Mouse (Mus musculus): Measurements from ENCODE around the gene Camkmt. TPM values are rescaled to one million over a fixed set of nuclear protein-coding genes. Genes with fewer than 3 reads are reported as not detected.

The Camkmt gene
- polyA plus RNA-seq, 1 experiment from 2014 or later: 11.4 TPM

DNA sequence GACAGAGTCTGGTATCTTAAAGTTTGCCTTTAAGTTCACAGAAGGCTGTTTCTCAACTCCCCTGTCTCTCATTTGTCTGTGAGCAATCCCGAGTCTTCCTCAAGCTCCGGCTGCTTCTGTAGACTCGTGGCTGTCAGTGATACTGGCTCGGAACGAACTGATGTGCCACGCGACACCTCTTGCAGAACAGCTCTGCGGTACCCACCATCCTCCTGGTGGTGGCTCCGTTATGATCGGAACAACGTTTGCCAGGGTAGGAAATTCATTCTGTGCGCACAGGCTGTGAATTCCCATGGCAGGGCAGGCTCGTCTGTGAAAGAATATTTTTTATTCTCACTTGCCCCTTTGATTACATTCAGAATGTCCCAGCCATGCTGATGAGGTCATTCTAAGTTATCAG, 221.0 kb downstream of the Camkmt start:
- Histone ChIP-seq H3K4me1 (no peaks in the 10 kb centered on the region), H3K9me3 (no peaks in the 10 kb centered on the region), H3K9ac (no peak overlapping the region), H3K4me3 (no peak overlapping the region), H3K4me2 (no peak overlapping the region), H3K27ac (no peak overlapping the region), H3K27me3 (no peaks in the 10 kb centered on the region), H3K36me3 (no peaks in the 10 kb centered on the region)
- ATAC-seq (ENCODE audit: borderline replicate concordance, extremely low read depth, low FRiP score, low TSS enrichment): no peak
- WGBS: 72% methylated on average over 13 of the region's 13 CpGs

DNA sequence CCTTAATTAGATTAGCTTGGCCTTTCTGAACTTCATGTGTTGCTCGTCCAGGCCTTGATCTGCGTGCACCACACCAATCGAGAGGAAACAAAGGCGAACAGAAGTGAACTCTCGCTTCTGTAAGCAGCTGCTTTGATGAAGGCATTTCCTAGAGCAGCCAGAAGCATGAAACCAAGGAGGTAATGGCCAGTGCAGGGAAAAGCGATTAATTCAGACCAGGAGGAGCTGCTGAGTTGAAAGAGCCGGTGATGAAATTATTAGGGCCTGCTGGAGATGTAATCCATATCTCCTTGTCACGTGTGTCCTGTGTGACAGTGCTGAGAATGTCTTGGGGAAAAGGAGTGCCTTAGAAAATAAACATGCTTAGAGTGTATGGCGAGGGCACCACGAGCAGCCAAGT, 228.0 kb downstream of the Camkmt start:
- WGBS: 55% methylated on average over 10 of the region's 10 CpGs
- Histone ChIP-seq H3K27me3 (no peaks in the 10 kb centered on the region), H3K4me2 (no peak overlapping the region)

DNA sequence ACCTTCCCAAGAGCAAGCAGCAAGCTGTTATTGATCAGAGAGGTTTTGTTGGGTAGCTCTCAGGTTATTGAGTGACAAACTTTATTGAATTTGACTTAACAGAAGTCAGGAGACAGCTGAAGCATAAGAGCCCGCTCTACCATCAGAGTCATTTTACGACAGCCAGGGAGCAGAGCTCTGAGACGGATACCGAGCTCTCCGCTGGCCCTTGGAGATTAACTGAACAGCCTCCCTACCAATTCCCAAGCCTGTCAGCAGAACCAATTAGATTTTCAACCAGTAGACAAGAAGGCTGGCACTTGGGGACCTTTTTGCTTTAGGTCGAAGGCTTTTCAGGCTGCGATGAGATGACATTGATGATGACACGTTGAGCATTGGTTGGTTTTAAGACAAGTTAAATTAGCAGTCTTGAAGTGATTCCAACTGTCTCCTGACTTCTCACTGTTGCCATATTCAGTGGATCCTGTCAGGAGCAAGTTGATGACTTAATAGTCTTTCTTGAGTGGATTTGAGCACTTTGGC, 229.5 kb downstream of the Camkmt start:
- 66% methylated on average over 8 of the region's 8 CpGs for WGBS
- no peak overlapping the region for H3K9ac ChIP-seq
- H3K27me3 ChIP-seq: no peaks in the 10 kb centered on the region
- H3K4me3 ChIP-seq: no peak overlapping the region
- H3K36me3 ChIP-seq: no peaks in the 10 kb centered on the region
- no peak for ATAC-seq (ENCODE audit: borderline replicate concordance, extremely low read depth, low FRiP score, low TSS enrichment)
- no peaks in the 10 kb centered on the region for H3K9me3 ChIP-seq
- H3K27ac ChIP-seq: no peak overlapping the region
- no peak overlapping the region for H3K4me2 ChIP-seq
- H3K4me1 ChIP-seq: no peaks in the 10 kb centered on the region

More for the DNA sequence above, 228.0 kb downstream of the Camkmt start:
- ATAC-seq (ENCODE audit: borderline replicate concordance, extremely low read depth, low FRiP score, low TSS enrichment): no peak
- Histone ChIP-seq H3K4me3 (no peak overlapping the region), H3K4me1 (no peaks in the 10 kb centered on the region), H3K27ac (no peak overlapping the region), H3K9me3 (no peaks in the 10 kb centered on the region), H3K36me3 (no peaks in the 10 kb centered on the region), H3K9ac (no peak overlapping the region)

DNA sequence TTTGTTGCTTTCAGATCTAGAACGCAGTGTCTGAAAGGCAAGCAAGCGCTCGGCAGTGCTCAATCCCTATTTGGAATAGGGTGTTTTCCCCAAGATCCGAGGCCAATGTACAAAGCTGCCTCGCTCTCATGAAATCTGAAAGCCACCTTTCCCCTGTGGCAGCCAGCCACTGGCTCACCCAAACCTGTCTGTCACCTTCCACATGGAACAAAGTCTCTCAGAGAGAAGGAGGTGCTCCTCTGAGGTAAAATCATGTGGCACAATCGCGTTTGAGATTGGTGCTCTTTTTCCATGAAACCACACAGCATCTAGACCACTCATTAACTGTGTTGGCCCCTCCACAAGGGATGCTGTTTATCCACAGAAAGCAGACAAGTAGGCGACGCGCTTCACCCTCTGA, 238.5 kb downstream of the Camkmt start:
- Histone ChIP-seq H3K36me3 (no peaks in the 10 kb centered on the region), H3K27me3 (no peaks in the 10 kb centered on the region), H3K9ac (no peak overlapping the region), H3K4me1 (no peaks in the 10 kb centered on the region), H3K27ac (no peak overlapping the region), H3K9me3 (no peaks in the 10 kb centered on the region), H3K4me2 (no peak overlapping the region), H3K4me3 (no peak overlapping the region)
- ATAC-seq (ENCODE audit: borderline replicate concordance, extremely low read depth, low FRiP score, low TSS enrichment): no peak
- 80% methylated on average over 10 of the region's 10 CpGs for WGBS

DNA sequence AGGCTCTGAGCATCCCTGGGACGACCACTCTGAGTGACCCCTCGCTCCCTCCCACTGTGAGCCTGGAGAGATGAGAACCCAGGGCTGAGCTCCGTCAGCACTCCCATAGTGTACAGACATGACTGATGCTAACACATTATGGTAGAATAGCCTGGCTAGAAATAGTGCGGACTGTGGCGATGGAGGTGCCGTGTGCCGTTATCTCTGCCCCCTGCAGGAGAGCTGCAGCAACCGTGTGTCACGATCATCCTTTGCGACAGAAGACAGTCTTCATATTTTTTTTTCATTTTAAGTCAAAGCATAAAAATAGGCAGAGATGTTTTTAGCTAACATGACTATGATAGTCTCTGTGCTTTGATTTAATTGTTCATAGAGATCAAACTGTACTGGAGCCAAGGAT, 245.1 kb downstream of the Camkmt start:
- Histone ChIP-seq H3K9me3 (no peaks in the 10 kb centered on the region), H3K4me3 (no peak overlapping the region), H3K36me3 (no peaks in the 10 kb centered on the region), H3K4me2 (no peak overlapping the region), H3K9ac (no peak overlapping the region), H3K27ac (no peak overlapping the region), H3K27me3 (no peaks in the 10 kb centered on the region), H3K4me1 (no peaks in the 10 kb centered on the region)
- no peak for ATAC-seq (ENCODE audit: borderline replicate concordance, extremely low read depth, low FRiP score, low TSS enrichment)
- WGBS: 71% methylated on average over 10 of the region's 10 CpGs

DNA sequence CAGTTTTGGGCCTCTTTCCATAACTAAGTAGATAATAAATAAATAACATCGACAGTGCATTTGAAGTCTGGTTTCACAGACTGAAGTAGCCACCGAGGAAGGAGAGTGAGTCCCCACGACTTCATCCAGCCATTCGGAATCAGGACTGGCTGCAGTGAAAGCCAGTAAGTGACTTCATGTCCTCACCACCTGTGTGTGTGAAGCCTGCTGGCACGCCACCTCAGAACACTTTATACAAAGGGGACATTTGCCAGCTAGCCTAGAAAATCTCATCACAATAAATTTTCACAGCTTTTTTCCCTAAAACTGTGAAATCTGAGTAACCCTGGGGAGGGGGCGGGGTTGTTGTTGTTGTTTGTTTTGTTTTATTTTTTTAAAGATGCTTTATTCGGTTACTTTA, 247.3 kb downstream of the Camkmt start:
- Histone ChIP-seq H3K27ac (no peak overlapping the region), H3K36me3 (no peaks in the 10 kb centered on the region), H3K4me2 (no peak overlapping the region), H3K4me1 (no peaks in the 10 kb centered on the region), H3K27me3 (no peaks in the 10 kb centered on the region), H3K4me3 (no peak overlapping the region), H3K9me3 (no peaks in the 10 kb centered on the region), H3K9ac (no peak overlapping the region)
- ATAC-seq (ENCODE audit: borderline replicate concordance, extremely low read depth, low FRiP score, low TSS enrichment): no peak
- WGBS: 67% methylated on average over 7 of the region's 7 CpGs

DNA sequence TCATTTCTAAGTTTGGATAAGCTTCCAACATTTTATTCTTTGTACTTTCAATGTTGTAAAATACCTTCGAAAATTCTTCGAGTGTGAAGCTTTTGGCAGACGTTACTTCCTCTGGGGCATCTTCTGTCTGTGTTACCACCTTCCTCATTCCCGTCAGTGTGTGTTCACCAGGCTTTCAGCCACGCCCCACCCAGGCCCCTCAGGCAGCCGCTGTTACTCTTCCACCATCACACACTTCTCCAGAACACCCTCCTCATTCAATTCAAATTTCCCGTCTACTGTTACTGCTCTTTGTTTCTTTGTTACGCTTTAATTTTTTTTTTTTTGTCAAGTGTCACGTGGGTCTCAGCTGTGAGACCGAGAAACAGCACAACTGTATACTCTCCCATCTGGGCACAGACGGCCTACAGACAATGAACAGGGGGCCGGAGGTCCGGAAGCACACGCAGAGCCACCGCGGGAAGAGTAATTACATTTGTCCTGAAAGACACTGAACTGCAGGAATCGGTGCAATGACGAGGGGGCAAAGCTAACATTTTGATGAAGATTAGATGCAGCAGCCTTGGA, 250.9 kb downstream of the Camkmt start:
- Histone ChIP-seq H3K4me2 (no peak overlapping the region), H3K36me3 (no peaks in the 10 kb centered on the region), H3K4me1 (no peaks in the 10 kb centered on the region), H3K27ac (no peak overlapping the region), H3K9ac (no peak overlapping the region), H3K27me3 (no peaks in the 10 kb centered on the region), H3K9me3 (no peaks in the 10 kb centered on the region), H3K4me3 (no peak overlapping the region)
- no peak for ATAC-seq (ENCODE audit: borderline replicate concordance, extremely low read depth, low FRiP score, low TSS enrichment)
- 66% methylated on average over 18 of the region's 18 CpGs for WGBS

DNA sequence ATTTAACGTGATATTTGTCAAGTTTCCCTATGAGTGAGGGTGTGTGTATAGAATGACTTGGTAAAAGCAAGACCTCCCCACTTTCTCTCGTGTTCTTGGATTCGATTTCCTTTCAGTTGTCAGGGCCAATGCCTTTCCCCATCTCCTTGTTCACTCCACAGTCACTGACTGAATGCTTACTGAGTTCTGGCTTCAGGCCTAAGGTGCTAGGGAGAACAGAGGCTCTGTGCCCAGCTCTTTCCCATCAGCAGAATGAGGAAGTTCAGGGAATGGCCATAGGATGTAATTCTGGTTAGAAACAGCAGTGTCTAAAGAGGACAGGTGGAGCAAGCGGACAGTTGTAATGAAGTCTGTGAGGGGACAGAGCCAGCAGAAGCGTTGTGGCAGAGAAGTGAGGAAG, 252.1 kb downstream of the Camkmt start:
- Histone ChIP-seq H3K27me3 (no peaks in the 10 kb centered on the region), H3K27ac (no peak overlapping the region), H3K36me3 (no peaks in the 10 kb centered on the region), H3K9me3 (no peaks in the 10 kb centered on the region), H3K4me1 (no peaks in the 10 kb centered on the region), H3K4me2 (no peak overlapping the region), H3K9ac (no peak overlapping the region), H3K4me3 (no peak overlapping the region)
- no peak for ATAC-seq (ENCODE audit: borderline replicate concordance, extremely low read depth, low FRiP score, low TSS enrichment)
- 82% methylated on average over 5 of the region's 5 CpGs for WGBS

DNA sequence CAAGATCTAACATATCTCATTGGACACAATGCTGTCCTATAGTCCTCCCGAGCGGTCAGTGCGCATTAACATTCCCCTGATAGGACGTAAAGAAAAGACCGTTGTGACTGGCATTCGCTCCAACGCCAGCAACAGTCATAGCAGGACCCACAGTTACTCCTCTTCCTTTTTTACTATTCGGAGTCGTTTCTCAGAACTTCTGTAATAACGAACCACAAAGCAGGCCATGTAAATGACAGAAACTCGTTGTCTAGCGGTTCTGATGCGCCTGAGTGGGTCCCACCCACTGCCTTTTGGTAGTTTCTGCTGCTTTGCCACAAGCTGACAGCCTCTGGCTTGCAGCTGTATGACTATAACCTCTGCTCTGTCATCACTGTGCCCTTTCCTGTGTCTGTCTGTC, 253.1 kb downstream of the Camkmt start:
- Histone ChIP-seq H3K27me3 (no peaks in the 10 kb centered on the region), H3K27ac (no peak overlapping the region), H3K4me3 (no peak overlapping the region), H3K4me1 (no peaks in the 10 kb centered on the region), H3K9ac (no peak overlapping the region), H3K4me2 (no peak overlapping the region), H3K36me3 (no peaks in the 10 kb centered on the region), H3K9me3 (no peaks in the 10 kb centered on the region)
- ATAC-seq (ENCODE audit: borderline replicate concordance, extremely low read depth, low FRiP score, low TSS enrichment): no peak
- WGBS: 78% methylated on average over 13 of the region's 13 CpGs

DNA sequence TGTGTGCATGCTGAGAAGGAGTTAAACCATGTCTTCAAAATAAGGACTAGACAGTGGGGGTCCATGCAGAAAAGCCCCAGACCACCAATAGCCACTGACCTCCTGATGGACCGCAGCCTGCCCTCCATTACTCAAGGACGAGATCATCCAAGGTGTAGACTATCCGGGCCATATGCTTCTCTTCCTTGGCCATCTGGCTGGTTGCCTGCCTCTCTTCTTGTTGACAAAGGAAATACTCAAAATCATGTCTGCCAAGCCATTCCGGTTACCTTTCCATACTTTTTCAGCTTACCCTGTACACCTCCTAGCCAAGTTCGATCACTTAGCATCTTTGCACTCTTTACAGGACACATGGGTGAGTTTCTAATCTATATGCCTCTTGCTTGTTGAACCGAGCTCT, 256.3 kb downstream of the Camkmt start:
- no peaks in the 10 kb centered on the region for H3K9me3 ChIP-seq
- no peak overlapping the region for H3K4me2 ChIP-seq
- no peaks in the 10 kb centered on the region for H3K36me3 ChIP-seq
- no peak overlapping the region for H3K27ac ChIP-seq
- no peak for ATAC-seq (ENCODE audit: borderline replicate concordance, extremely low read depth, low FRiP score, low TSS enrichment)
- no peak overlapping the region for H3K9ac ChIP-seq
- no peak overlapping the region for H3K4me3 ChIP-seq
- no peaks in the 10 kb centered on the region for H3K27me3 ChIP-seq
- H3K4me1 ChIP-seq: no peaks in the 10 kb centered on the region
- WGBS: 69% methylated on average over 6 of the region's 6 CpGs

DNA sequence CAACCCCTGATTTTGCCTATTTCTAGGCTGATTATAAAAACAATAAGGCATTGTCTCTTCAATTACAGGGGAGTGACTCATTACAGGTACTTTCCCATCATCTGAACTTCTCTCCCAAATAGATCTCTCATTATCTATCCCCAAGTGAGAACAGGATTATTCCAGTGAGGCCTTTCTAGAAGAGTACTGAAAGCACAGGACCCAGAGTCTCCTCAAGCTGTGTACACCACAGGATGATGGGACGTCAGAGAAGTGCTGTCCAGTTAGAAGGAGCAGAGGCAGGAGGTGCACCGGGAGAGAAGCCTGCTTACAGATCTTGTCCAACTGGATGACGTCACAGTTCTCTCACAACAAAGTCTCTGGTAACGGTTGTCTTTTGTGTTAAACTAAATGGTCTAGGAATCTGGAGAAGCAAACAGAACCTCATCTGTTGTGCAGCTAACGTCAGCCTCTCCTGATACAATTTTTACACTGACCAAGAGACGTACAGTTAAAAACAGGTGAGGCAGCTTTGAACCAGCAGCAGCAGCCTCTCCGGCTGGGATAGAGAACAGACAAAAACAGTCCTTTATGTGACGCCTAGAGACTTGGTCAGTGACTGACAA, 259.1 kb downstream of the Camkmt start:
- Histone ChIP-seq H3K9me3 (no peaks in the 10 kb centered on the region), H3K27ac (no peak overlapping the region), H3K4me3 (no peak overlapping the region), H3K27me3 (no peaks in the 10 kb centered on the region), H3K4me2 (no peak overlapping the region), H3K9ac (no peak overlapping the region), H3K4me1 (no peaks in the 10 kb centered on the region), H3K36me3 (no peaks in the 10 kb centered on the region)
- no peak for ATAC-seq (ENCODE audit: borderline replicate concordance, extremely low read depth, low FRiP score, low TSS enrichment)
- WGBS: 53% methylated on average over 8 of the region's 8 CpGs

DNA sequence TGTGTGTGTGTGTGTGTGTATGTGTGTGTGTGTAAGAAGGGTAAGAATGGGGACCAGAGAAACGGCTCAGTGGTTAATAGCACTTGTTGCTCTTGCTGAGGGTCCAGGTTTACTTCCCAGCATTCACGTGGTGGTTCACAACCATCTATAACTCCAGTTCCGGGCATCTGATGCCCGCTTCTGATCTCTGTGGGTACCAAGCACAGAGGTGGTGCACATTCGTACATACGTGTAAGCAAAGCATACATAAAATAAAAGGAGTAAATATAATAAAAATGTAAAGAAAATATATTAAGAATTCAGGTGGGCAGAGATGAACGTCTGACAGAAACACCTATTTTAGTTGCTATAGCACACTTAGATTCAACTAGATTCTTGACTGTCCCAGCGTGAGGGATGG, 260.9 kb downstream of the Camkmt start:
- no peaks in the 10 kb centered on the region for H3K36me3 ChIP-seq
- H3K27ac ChIP-seq: no peak overlapping the region
- H3K4me3 ChIP-seq: no peak overlapping the region
- WGBS: 83% methylated on average over 8 of the region's 8 CpGs
- H3K4me2 ChIP-seq: no peak overlapping the region
- ATAC-seq (ENCODE audit: borderline replicate concordance, extremely low read depth, low FRiP score, low TSS enrichment): no peak
- H3K27me3 ChIP-seq: no peaks in the 10 kb centered on the region
- no peaks in the 10 kb centered on the region for H3K9me3 ChIP-seq
- no peak overlapping the region for H3K9ac ChIP-seq
- no peaks in the 10 kb centered on the region for H3K4me1 ChIP-seq

DNA sequence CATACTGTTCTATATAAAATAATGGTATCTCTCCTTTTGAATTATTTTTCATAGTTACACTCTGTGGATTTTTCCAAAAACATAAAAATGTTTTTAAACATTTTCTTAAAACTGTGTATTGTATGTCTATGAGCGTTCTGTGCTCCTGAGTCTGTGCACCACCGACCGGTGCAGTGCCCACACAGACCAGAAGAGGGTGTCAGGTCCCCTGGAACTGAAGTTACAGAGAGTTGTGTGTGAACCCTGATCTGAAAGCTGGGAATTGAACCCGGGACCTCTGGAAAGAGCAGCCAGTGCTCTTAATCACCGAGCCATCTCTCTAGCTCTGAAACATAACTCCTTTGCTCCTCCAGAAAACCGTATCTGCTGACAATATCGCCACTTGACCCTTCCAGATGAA, 262.4 kb downstream of the Camkmt start:
- H3K4me3 ChIP-seq: no peak overlapping the region
- no peaks in the 10 kb centered on the region for H3K36me3 ChIP-seq
- H3K4me2 ChIP-seq: no peak overlapping the region
- no peaks in the 10 kb centered on the region for H3K4me1 ChIP-seq
- no peak overlapping the region for H3K9ac ChIP-seq
- ATAC-seq (ENCODE audit: borderline replicate concordance, extremely low read depth, low FRiP score, low TSS enrichment): no peak
- no peak overlapping the region for H3K27ac ChIP-seq
- H3K27me3 ChIP-seq: no peaks in the 10 kb centered on the region
- H3K9me3 ChIP-seq: no peaks in the 10 kb centered on the region
- WGBS: 76% methylated on average over 7 of the region's 7 CpGs
